Mouse (Mus musculus) G1E (cell line): Measurements from ENCODE around the gene Slfn3. TPM values are rescaled to one million over a fixed set of nuclear protein-coding genes. Genes with fewer than 3 reads are reported as not detected.
"Not testable (repeated sequence)": the region's sequence is repeated elsewhere in the genome, so short reads cannot be mapped to it uniquely, and the experiment has no call there.

ENCODE experiments used
- ATAC-seq: 2 replicates; pipeline ENCODE4 v1.8.0; 2016; ENCODE audit warnings: mild to moderate bottlenecking; ENCODE audit not compliant: insufficient number of reproducible peaks, poor library complexity, low FRiP score, severe bottlenecking; ENCODE audit errors: extremely low read depth
- DNase-seq: peaks from one replicate; pipeline ENCODE4 v3.0.0; 2012; ENCODE audit warnings: low spot score
- H3K27me3 ChIP-seq: 2 replicates; pipeline ENCODE4 v1.6.1; 2012; ENCODE audit warnings: mild to moderate bottlenecking, low read length, inconsistent platforms; ENCODE audit not compliant: insufficient read depth
- H3K36me3 ChIP-seq: replicated peaks from 2 replicates; pipeline ENCODE3; 2012; ENCODE audit warnings: mild to moderate bottlenecking, inconsistent platforms
- H3K4me1 ChIP-seq: 2 replicates; pipeline ENCODE4 v1.6.1; 2012; ENCODE audit warnings: low read depth, low read length, inconsistent platforms, mixed read lengths; ENCODE audit not compliant: insufficient read depth
- H3K4me3 ChIP-seq: 2 replicates; pipeline ENCODE4 v1.5.1; 2012; ENCODE audit warnings: low read depth, mild to moderate bottlenecking, inconsistent platforms, low read length, moderate library complexity, mixed read lengths
- H3K9me3 ChIP-seq: replicated peaks from 2 replicates; pipeline ENCODE4 v1.6.1; 2012; ENCODE audit warnings: inconsistent platforms
- CTCF ChIP-seq: IDR thresholded peaks from 2 replicates; pipeline ENCODE4 v1.5.1; 2012; ENCODE audit warnings: low read depth, low read length, inconsistent platforms, mixed read lengths
- GATA1 ChIP-seq: IDR thresholded peaks from 2 replicates; pipeline ENCODE4 v1.6.1; 2012; ENCODE audit warnings: borderline replicate concordance, low read length, inconsistent platforms, mixed read lengths
- GATA2 ChIP-seq: IDR thresholded peaks from 2 replicates; pipeline ENCODE4 v1.6.1; 2012; ENCODE audit warnings: low read depth, low read length, inconsistent platforms, borderline replicate concordance
- POLR2AphosphoS5 ChIP-seq: IDR thresholded peaks from 2 replicates; pipeline ENCODE4 v1.6.1; 2012; ENCODE audit warnings: low read depth, low read length, inconsistent platforms; ENCODE audit not compliant: insufficient replicate concordance
- TAL1 ChIP-seq: conservative IDR thresholded peaks from 2 replicates; pipeline ENCODE4 v1.6.1; 2012; ENCODE audit warnings: low read depth, low read length, inconsistent platforms, mixed read lengths
- polyA plus RNA-seq: library from polyadenylated mRNA; stranded (reverse); fragments of >175 nt; gene quantifications from 2 replicates; pipeline ENCODE4 v1.2.3, GENCODE M21; 2012
- total RNA-seq, 2 experiments: library from RNA; stranded (forward) in 1 of 2; stranded (reverse) in 1 of 2; fragments of 200-1000 nt in 1 of 2; fragments of >200 nt in 1 of 2; fragmentation: Nextera tagmentation in 1 of 2; gene quantifications; 2 replicates each; pipeline ENCODE4 v1.2.3; 2014 to 2017

Slfn3 gene
- total and polyA plus RNA-seq, 3 experiments = 0.16 TPM; not detected in 2

DNA sequence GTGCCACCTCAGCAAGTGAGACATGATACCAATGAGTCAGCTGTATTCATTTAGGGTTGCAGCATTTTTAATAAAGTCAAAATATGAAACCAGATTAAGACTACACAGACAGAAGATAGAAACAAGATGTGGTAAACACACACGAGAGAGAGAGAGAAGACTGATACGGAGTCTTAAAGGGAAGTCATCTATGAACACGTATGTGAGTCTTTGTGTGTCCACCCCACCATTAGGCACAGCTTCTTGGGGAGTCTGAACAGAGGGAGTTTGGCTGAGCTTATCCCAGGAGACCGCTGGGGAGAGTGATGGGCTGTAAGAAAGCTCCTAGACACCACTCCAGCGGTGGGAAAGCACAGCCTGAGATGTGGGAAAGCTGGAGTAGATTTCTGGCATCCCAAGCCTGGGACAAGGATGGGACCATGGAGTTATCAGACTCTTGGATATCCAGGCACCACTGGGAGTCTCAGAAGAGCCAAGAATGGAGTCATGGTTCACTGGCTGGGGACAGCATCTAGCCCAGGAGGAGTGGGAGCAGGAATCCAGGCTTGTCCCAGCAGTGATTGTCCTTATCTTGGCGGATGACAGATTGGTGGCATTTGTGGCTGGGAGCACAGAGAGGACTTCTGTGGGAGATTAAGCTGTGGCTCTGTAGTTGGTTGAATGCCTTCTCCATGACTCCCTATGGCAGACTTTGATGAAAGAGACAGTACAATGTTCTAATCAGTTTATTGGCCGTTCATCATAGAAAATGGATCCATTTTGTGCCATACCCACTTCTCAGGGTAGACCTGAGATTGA is 37.0 kb downstream of the Slfn3 start:
- DNase-seq = no peak
- H3K9me3 ChIP-seq = no peaks in the 10 kb centered on the region
- H3K27me3 ChIP-seq = no peaks in the 10 kb centered on the region
- TF ChIP-seq GATA2 (no peak), CTCF (no peak), GATA1 (no peak), POLR2AphosphoS5 (no peak), TAL1 (no peak)
- peaks cover 33% of the 10 kb centered on the region for H3K4me1 ChIP-seq
- peaks cover 38% of the 10 kb centered on the region for H3K36me3 ChIP-seq
- H3K4me3 ChIP-seq = no peak overlapping the region
- no peak for ATAC-seq

DNA sequence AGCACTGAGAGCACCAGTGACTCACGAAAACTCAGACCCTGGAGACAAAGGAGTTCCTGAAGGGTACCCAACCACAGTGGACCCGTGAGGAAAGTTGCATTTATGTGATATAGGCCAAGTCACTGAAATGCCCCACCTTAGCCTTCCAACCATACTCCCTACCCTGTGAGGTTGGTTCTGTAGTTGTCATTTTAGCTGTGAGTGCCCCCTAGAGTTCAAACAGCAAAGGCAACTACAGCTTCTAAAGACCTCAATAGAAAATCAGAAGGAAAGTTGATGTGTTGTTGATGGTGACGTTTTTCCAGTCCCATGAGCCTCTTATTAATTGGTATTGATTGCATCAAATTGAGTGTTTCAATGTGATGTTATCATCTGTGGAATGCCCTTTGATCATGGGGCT is 39.8 kb downstream of the Slfn3 start:
- no peaks in the 10 kb centered on the region for H3K27me3 ChIP-seq
- ATAC-seq (peak; percentile 22; the same call in 1 of the 2 replicates), DNase-seq (no peak)
- peaks cover 35% of the 10 kb centered on the region for H3K36me3 ChIP-seq
- no peak for TF ChIP-seq POLR2AphosphoS5
- TF ChIP-seq TAL1 = no peak
- no peak for TF ChIP-seq GATA2
- no peak for TF ChIP-seq GATA1
- TF ChIP-seq CTCF = peak; percentile 29; the same call in 1 of the 2 replicates
- H3K4me1 ChIP-seq = peaks cover 33% of the 10 kb centered on the region
- no peak overlapping the region for H3K4me3 ChIP-seq
- no peaks in the 10 kb centered on the region for H3K9me3 ChIP-seq

DNA sequence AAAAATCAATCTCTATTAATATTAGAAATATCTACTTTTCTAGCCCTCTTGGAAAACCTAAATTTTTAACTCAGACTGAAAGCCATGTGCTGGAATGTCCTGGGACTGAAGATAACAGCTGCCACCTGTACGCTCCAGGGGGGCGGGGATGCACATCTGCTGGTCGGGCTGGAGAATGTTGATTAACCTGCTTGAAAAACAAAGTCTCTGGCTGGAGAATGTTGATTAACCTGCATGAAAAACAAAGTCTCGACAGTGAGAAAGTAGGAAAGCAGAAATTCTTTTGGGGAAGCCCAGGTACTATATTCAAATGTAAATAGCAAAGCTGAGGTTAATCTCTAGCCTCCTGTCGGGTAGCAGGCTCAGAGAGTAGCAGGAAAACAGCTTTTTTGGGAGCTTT is 42.5 kb downstream of the Slfn3 start:
- Histone ChIP-seq H3K36me3 (peaks cover 18% of the 10 kb centered on the region), H3K4me1 (peaks cover 20% of the 10 kb centered on the region)
- H3K27me3 ChIP-seq, DNase-seq, H3K4me3 ChIP-seq, ATAC-seq, H3K9me3 ChIP-seq: not testable (repeated sequence)
- TF ChIP-seq TAL1 = peak; percentile 35; the same call in 1 of the 2 replicates

DNA sequence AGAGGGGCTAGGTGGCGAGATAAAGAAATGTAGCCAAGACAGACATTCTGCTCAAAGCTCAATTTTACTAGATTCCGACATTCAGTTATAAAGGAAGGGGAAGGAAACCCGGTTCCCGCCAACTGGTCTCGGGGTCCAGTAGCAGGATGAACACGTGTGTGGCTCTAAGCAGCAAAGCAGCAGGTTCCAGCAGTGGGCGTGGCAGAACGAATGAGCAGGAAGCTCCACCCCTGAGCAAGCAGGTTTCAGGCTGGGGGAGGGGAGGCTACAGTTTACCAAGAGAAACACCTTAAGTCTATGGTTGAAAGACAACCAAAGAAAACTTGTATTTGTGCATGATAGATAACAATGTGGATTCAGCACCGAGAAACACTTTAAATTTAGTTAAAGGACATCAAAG is 46.3 kb downstream of the Slfn3 start:
- H3K27me3 ChIP-seq, H3K4me1 ChIP-seq, H3K9me3 ChIP-seq, H3K4me3 ChIP-seq, ATAC-seq, DNase-seq: not testable (repeated sequence)
- peaks cover 17% of the 10 kb centered on the region for H3K36me3 ChIP-seq

DNA sequence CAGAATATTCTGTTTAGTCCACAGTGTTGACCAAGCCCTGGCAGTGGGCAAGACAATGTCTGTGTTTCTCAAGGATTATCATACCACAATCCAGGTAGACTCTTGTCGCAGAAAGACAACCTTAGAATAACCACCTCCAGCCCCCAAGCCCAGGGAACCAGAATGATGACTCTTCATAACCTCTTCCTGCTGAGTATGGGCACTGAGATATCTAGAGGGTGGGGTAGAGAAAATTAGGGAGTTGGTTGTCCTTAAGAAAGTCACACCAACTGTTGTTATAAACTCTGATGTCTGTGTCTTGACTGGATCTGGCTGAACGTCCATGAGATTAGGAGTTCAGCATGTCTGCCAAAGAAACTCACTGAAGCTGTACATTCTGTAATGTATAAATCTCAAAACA is 47.3 kb downstream of the Slfn3 start:
- Histone ChIP-seq H3K27me3 (no peaks in the 10 kb centered on the region), H3K9me3 (no peaks in the 10 kb centered on the region), H3K4me3 (no peak overlapping the region), H3K4me1 (peaks cover 2% of the 10 kb centered on the region; the same call in 1 of the 2 replicates), H3K36me3 (peaks cover 24% of the 10 kb centered on the region)
- no peak for ATAC-seq
- TF ChIP-seq CTCF = no peak
- no peak for TF ChIP-seq GATA1
- no peak for TF ChIP-seq GATA2
- no peak for TF ChIP-seq TAL1
- no peak for TF ChIP-seq POLR2AphosphoS5
- no peak for DNase-seq

DNA sequence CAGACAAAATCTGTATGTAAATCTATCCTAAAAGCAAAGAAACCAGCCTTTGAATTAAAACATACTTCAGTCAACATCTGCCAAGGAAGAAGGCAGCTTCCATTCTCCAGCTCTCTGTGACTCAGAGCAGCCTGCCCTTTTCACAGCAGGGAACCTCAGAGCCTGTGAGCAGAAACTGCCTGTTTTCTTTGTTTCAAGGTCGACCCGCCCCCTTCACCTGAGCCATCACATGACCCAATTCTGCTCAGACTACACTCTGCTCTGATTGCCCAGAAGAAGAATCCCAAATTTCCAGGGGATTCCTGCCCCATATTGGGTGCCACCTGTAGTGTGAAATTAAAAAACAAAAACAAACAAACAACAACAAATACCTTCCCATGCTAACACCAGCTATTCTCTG is 48.7 kb downstream of the Slfn3 start:
- Histone ChIP-seq H3K36me3 (peaks cover 33% of the 10 kb centered on the region), H3K27me3 (no peaks in the 10 kb centered on the region), H3K4me1 (peaks cover 2% of the 10 kb centered on the region; the same call in 1 of the 2 replicates), H3K4me3 (no peak overlapping the region), H3K9me3 (no peaks in the 10 kb centered on the region)
- ATAC-seq (no peak), DNase-seq (no peak)
- TF ChIP-seq POLR2AphosphoS5 = no peak
- TF ChIP-seq TAL1 = no peak

DNA sequence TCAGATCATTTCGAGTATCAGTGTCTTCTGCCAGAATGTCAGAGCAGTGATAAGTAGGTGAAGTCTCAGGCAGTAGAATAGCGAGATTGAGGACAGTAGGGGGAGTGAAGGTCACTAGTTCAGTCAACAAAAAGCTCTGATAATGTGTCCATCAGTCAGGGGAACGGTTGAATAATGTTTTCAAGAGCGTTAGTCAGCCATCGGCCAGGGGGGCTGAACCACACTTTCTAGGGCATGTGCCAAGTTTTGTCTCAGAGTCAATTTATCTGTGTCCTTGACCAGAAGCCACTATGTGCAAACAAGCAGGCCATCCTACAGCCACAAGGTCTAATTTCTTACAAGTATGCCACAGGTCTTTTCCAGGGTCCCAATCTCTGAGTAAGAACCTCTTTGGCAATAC is 66.1 kb downstream of the Slfn3 start:
- not testable (repeated sequence) for H3K27me3 ChIP-seq, H3K9me3 ChIP-seq, DNase-seq, H3K4me1 ChIP-seq, ATAC-seq, H3K4me3 ChIP-seq
- peaks cover 20% of the 10 kb centered on the region for H3K36me3 ChIP-seq
